Mouse (Mus musculus) myocyte (in vitro differentiated cells): ENCODE results near the gene Exosc5. TPM values are rescaled to one million over a fixed set of nuclear protein-coding genes. Genes with fewer than 3 reads are reported as not detected.

ENCODE experiments used
- H3K27me3 ChIP-seq: one replicate; pipeline ENCODE4 v1.6.1; 2011; ENCODE audit not compliant: control insufficient read depth, insufficient read depth, insufficient read length
- H3K36me3 ChIP-seq: one replicate; pipeline ENCODE4 v1.6.1; 2011; ENCODE audit not compliant: control insufficient read depth, insufficient read depth
- H3K4me2 ChIP-seq: one replicate; pipeline ENCODE4 v1.6.1; 2011; ENCODE audit warnings: low read depth, control low read depth
- H3K4me3 ChIP-seq: one replicate; pipeline ENCODE4 v1.5.1; 2011; ENCODE audit warnings: mild to moderate bottlenecking, control low read depth, moderate library complexity
- H3K79me2 ChIP-seq: one replicate; pipeline ENCODE4 v1.6.1; 2011; ENCODE audit not compliant: control insufficient read depth, insufficient read depth
- H3ac ChIP-seq: one replicate; pipeline ENCODE4 v1.6.1; 2011; ENCODE audit not compliant: control insufficient read depth, insufficient read length
- CEBPB ChIP-seq: IDR thresholded peaks from 2 replicates; pipeline ENCODE4 v1.6.1; 2011; ENCODE audit warnings: mild to moderate bottlenecking, moderate library complexity; ENCODE audit not compliant: poor library complexity, insufficient read depth, severe bottlenecking
- E2F4 ChIP-seq: IDR thresholded peaks from one replicate; pipeline ENCODE4 v1.6.1; 2011; ENCODE audit warnings: mild to moderate bottlenecking, control low read depth, moderate library complexity; ENCODE audit not compliant: insufficient read depth
- MAX ChIP-seq: IDR thresholded peaks from one replicate; pipeline ENCODE4 v1.6.1; 2011; ENCODE audit warnings: low read depth, mild to moderate bottlenecking, control low read depth
- MYOD1 ChIP-seq, 3 experiments: IDR thresholded peaks; one replicate each; pipeline ENCODE4 v1.6.1; 2011; ENCODE audit warnings: control low read depth in 2 of 3, low read depth in 2 of 3, mild to moderate bottlenecking in 2 of 3, moderate library complexity in 1 of 3; ENCODE audit not compliant: insufficient read length in 2 of 3, control insufficient read depth in 1 of 3
- MYOG ChIP-seq, 3 experiments: IDR thresholded peaks; one replicate each; pipeline ENCODE4 v1.6.1; 2011; ENCODE audit warnings: control low read depth in 2 of 3, low read depth in 2 of 3, mild to moderate bottlenecking in 2 of 3; ENCODE audit not compliant: insufficient read length in 2 of 3, control insufficient read depth in 1 of 3, insufficient read depth in 1 of 3
- POLR2A ChIP-seq: IDR thresholded peaks from one replicate; pipeline ENCODE4 v1.6.1; 2011; ENCODE audit warnings: low read depth, mild to moderate bottlenecking, control low read depth, moderate library complexity; ENCODE audit not compliant: insufficient read length
- POLR2AphosphoS2 ChIP-seq: IDR thresholded peaks from one replicate; pipeline ENCODE4 v1.6.1; 2011; ENCODE audit warnings: low read depth, control low read depth; ENCODE audit not compliant: insufficient read length
- REST ChIP-seq: IDR thresholded peaks from one replicate; pipeline ENCODE4 v1.6.1; 2011; ENCODE audit warnings: mild to moderate bottlenecking, control low read depth, moderate library complexity; ENCODE audit not compliant: insufficient read depth, insufficient read length
- SRF ChIP-seq: IDR thresholded peaks from one replicate; pipeline ENCODE4 v1.6.1; 2011; ENCODE audit warnings: low read depth; ENCODE audit not compliant: control insufficient read depth, insufficient read length
- TCF12 ChIP-seq: IDR thresholded peaks from one replicate; pipeline ENCODE4 v1.6.1; 2011; ENCODE audit warnings: mild to moderate bottlenecking, control low read depth; ENCODE audit not compliant: poor library complexity, insufficient read depth, severe bottlenecking
- TCF3 ChIP-seq: IDR thresholded peaks from one replicate; pipeline ENCODE4 v1.6.1; 2011; ENCODE audit warnings: low read depth, control low read depth; ENCODE audit not compliant: insufficient read length
- USF1 ChIP-seq: IDR thresholded peaks from one replicate; pipeline ENCODE4 v1.6.1; 2011; ENCODE audit warnings: low read depth, mild to moderate bottlenecking, control low read depth, moderate library complexity
- polyA plus RNA-seq: library from polyadenylated mRNA; unstranded; fragments of >200 nt; fragmentation: generic; extraction: Trizol; gene quantifications from one replicate; pipeline ENCODE4 v1.2.1, GENCODE M21; 2012; ENCODE audit warnings: missing spikeins

Gene Exosc5
- polyA plus RNA-seq, 1 experiment, result 43.5 TPM

- H3K36me3 ChIP-seq, result no peaks in the 10 kb centered on the region
- no peak overlapping the region for H3K4me3 ChIP-seq
- H3ac ChIP-seq, result no peak overlapping the region
- peaks cover 4% of the 10 kb centered on the region for H3K27me3 ChIP-seq
- H3K79me2 ChIP-seq, result no peaks in the 10 kb centered on the region
- H3K4me2 ChIP-seq, result no peak overlapping the region
- TF ChIP-seq TCF3 (no peak), POLR2AphosphoS2 (no peak)
These were observed 11.1 kb downstream of the Exosc5 start for GRCm38 (mm10) chr7:25670096-25670495.

- Histone ChIP-seq H3K27me3 (peaks cover 4% of the 10 kb centered on the region), H3K4me2 (no peak overlapping the region), H3K36me3 (no peaks in the 10 kb centered on the region), H3K79me2 (no peaks in the 10 kb centered on the region), H3K4me3 (no peak overlapping the region), H3ac (no peak overlapping the region)
- TF ChIP-seq MYOG (IDR thresholded peaks at IDR 0.05; ENCODE audit: control insufficient read depth in 1 of 3, insufficient read depth in 1 of 3, insufficient read length in 2 of 3, low read depth in 2 of 3), result no peak
- no peak for TF ChIP-seq SRF
- no peak for TF ChIP-seq MAX
- TF ChIP-seq USF1, result no peak
- no peak for TF ChIP-seq E2F4
- TF ChIP-seq TCF12, result no peak
- no peak for TF ChIP-seq POLR2AphosphoS2
- TF ChIP-seq TCF3, result no peak
- no peak for TF ChIP-seq REST
- no peak for TF ChIP-seq POLR2A
These were observed 12.7 kb downstream of the Exosc5 start for GRCm38 (mm10) chr7:25671686-25672085.

GRCm38 (mm10) chr7:25672442-25672841 is 13.5 kb downstream of the Exosc5 start:
- no peak overlapping the region for H3K4me2 ChIP-seq
- H3K36me3 ChIP-seq, result no peaks in the 10 kb centered on the region
- no peak overlapping the region for H3K4me3 ChIP-seq
- no peak overlapping the region for H3ac ChIP-seq
- H3K79me2 ChIP-seq, result no peaks in the 10 kb centered on the region
- TF ChIP-seq REST (no peak), CEBPB (no peak), POLR2AphosphoS2 (no peak), USF1 (no peak), POLR2A (no peak), MAX (no peak), TCF3 (no peak), MYOD1 (IDR thresholded peaks at IDR 0.05; ENCODE audit: control insufficient read depth in 1 of 3, insufficient read length in 2 of 3, low read depth in 2 of 3) (no peak), SRF (no peak), MYOG (IDR thresholded peaks at IDR 0.05; ENCODE audit: control insufficient read depth in 1 of 3, insufficient read depth in 1 of 3, insufficient read length in 2 of 3, low read depth in 2 of 3) (no peak), E2F4 (no peak), TCF12 (no peak)
- peaks cover 4% of the 10 kb centered on the region for H3K27me3 ChIP-seq

- Histone ChIP-seq H3K4me3 (no peak overlapping the region), H3K27me3 (peaks cover 4% of the 10 kb centered on the region), H3K79me2 (no peaks in the 10 kb centered on the region), H3K4me2 (no peak overlapping the region), H3K36me3 (no peaks in the 10 kb centered on the region), H3ac (no peak overlapping the region)
- TF ChIP-seq POLR2AphosphoS2, result peak; percentile 8
- TF ChIP-seq E2F4, result no peak
These were observed 15.3 kb downstream of the Exosc5 start for GRCm38 (mm10) chr7:25674297-25674696.

- Histone ChIP-seq H3K36me3 (no peaks in the 10 kb centered on the region), H3ac (no peak within 1 kb of the TSS), H3K27me3 (peaks cover 4% of the 10 kb centered on the region), H3K4me3 (no peak within 1 kb of the TSS), H3K4me2 (no peak within 1 kb of the TSS), H3K79me2 (no peaks in the 10 kb centered on the region)
- no peak for TF ChIP-seq REST
- TF ChIP-seq MAX, result no peak
- TF ChIP-seq POLR2A, result no peak
- no peak for TF ChIP-seq USF1
- no peak for TF ChIP-seq MYOD1 (IDR thresholded peaks at IDR 0.05; ENCODE audit: control insufficient read depth in 1 of 3, insufficient read length in 2 of 3, low read depth in 2 of 3)
These were observed 15.8 kb downstream of the Exosc5 start, which contains the start of gene Tmem91 for GRCm38 (mm10) chr7:25674719-25675300. TSS of gene Tmem91 (minus strand) at chr7:25675166.
